Mouse (Mus musculus) fibroblast of lung, adult 2 months (primary cell): ENCODE data around the gene Ntn4.

Experiments used
- DNase-seq: peaks from one replicate; pipeline ENCODE4 v3.0.0-alpha.2; 2011; ENCODE audit warnings: low read depth

Gene Ntn4

GRCm38 (mm10) chr10:93730514-93730913 is 90.0 kb downstream of the Ntn4 start:
- DNase-seq = no peak

DNA sequence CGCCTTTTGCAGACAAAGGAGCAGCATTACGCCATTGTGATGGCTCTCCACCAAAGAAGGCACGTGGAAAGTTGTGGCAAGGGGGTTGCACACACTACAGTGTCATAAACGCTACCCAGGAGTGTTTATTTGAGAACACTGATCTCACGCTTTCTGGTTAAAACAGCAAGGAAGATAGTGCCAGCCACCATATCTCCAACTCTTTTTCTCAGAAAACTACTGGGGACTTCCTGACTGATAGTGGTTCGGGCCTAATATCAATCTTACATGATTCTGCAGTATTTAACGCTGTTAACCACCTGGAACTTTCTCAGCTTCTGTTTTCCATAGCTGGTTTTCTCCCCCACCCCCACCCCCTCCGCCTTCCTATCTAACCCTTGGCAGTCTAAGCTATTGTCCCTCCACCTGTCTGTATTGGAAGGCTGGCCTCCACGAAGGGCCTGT is 90.8 kb downstream of the Ntn4 start:
- no peak for DNase-seq

- DNase-seq = no peak
Observed at GRCm38 (mm10) chr10:93736114-93736645, 95.7 kb downstream of the Ntn4 start.

DNA sequence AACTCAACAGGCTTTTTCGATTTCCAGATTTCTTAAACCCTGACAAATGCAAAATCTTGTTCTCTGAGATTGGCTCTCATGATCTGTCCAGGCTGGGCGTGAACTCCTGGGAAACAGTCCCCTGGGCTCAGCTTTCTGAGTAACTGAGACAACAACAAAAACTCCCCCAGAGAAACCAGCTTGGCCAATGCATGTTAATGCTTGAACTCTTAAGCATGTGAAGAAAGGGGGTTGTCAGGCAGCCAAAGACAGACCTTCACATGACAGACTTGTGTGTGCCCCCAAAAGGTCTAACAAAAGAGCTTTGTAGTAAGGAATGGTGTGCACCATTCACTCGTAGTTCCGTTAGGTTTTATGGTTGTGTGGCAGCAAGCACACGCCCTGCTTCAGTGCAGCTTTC is 96.6 kb downstream of the Ntn4 start:
- DNase-seq = peak; percentile 41

DNA sequence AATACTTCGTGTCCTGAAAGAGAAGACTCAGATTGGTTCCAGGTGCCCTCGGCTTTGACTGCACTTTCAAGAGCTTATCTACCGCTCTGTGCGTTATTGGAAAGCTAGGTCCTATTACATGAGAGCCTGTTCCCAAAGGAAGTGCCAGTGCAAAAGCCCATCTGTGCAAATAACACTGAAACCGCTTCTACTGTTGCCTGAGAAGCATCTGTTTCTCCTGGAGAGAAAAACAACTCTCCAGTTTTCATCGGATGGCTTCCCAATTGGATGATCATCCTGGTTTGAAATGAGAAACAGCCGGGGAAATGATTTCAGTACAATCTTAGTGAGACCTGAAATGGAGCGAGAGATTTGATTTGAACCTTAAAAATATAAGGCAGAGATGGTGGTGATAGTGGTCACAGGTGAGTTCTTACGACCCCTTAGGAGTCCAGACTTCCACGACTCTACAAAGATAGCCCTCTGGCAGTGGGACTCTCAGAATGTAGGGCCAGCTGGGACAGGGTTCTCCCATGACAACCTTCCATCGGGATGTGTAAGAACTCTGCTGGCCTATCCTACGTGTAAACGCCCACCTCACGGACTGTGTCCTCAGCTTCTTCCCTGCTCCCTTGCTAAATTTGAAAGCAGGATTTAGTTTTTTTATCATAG is 101.1 kb downstream of the Ntn4 start:
- no peak for DNase-seq

DNA sequence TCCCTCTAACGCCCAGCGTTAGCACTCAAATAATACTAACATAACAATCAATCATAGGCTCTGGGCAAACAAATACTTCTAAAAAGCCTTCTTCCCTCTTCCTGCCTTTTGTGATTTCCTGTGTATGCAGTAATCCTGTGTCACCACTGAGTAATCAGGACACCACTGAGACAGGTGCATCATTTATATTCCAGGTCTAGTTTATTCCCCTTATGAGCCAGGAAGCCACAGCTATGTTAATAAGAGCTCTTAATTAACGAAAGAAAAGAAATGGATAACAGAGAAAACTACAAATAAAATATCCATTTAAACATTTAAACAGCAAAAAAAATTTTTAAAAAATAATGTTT is 101.6 kb downstream of the Ntn4 start:
- no peak for DNase-seq

DNA sequence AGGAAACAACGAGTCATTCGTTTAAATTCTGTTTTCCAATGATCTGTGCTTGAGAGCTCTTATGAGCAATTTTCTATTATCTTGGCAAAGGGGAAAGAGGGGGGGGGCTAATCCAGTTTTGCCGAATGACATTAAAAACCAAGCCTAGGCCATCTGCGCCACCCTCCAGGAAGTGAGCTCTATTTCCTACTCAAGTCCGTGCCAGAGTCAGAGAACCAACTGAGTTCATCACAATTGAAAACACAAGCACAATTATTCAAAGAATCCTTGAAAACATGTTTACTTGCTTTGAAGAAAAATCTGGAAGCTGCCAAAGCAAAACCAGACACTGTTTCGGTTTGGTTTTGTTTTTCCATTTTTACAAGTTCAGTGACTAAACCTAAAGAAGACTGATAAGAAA is 102.1 kb downstream of the Ntn4 start:
- DNase-seq = no peak

- no peak for DNase-seq
Observed at GRCm38 (mm10) chr10:93749267-93750192, 109.0 kb downstream of the Ntn4 start.

GRCm38 (mm10) chr10:93751302-93751701 is 110.8 kb downstream of the Ntn4 start:
- no peak for DNase-seq

DNA sequence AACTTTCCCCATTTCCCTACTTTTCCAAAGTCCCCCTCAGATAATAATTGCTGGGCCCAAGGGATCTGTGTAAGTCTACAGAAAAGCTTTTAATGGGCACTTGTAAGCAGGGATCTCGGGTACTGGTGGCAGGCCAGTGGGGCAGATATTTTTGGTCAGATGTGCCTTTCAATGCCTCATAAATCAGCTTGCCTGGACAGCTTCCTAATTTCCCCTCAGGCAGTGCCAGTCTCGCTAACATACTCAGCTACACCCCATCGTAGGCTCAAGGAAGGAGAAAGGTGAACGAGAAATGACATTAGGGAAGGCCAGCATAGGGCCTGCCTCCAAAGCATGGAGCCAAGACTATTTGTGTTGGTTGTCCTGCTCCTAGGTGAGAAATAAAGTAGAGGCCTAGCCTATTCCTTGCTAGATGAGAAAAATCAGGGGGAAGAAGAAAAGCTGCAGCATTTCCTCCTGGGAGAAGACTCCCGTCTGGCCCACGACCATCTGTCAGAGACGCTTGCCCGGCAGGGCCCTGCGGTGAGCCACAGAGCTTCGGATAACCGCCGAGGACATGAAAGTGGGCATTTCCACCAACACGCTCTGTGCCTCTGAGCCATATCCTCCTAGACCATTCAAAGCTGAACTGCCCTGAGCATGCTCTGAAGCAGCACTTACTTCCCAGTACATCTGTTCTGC is 113.4 kb downstream of the Ntn4 start:
- DNase-seq = no peak

GRCm38 (mm10) chr10:93756211-93756610 is 115.7 kb downstream of the Ntn4 start:
- DNase-seq = no peak

GRCm38 (mm10) chr10:93759644-93760043 is 119.2 kb downstream of the Ntn4 start:
- no peak for DNase-seq

- DNase-seq = no peak
Observed at GRCm38 (mm10) chr10:93760429-93760828, 119.9 kb downstream of the Ntn4 start.

GRCm38 (mm10) chr10:93763074-93763473 is 122.6 kb downstream of the Ntn4 start:
- DNase-seq = no peak

DNA sequence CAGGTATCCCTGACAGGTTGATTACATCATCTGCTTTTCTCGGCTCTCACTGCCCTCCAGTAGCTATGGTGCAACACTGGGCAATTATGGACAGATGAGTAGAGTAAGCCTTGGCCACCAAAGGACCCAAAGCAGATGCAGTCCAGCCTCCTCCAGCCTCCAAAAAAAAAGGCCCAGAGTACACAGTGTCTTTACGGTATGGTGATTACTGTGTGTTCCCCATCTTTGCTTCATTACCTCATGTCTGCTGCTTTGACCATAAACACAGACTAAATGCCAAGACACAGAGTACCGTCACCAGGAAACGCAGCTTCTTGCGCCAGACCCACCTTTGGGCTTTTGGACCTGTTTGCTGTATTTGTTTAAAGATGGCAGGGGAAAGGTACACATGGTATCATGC is 125.7 kb downstream of the Ntn4 start:
- no peak for DNase-seq

DNA sequence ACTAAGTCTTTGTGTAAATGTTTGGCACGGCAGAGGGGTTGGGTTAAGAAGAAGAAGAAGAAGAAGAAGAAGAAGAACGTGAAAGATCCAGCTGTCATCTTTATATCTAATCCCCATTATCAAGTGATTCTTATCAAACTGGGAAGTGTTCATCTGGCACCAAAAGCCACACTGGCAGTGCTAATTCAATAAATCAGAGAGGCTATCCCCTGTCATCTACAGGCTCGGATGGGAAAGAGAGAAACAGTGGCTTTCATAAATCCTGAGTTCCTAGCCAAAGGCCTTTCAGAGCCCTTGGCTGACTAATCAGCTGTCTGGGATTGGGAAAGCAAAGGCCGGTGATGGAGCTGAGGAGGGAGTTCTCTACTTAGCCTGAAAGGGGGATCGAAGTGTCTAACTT is 126.8 kb downstream of the Ntn4 start:
- no peak for DNase-seq

GRCm38 (mm10) chr10:93768222-93768621 is 127.7 kb downstream of the Ntn4 start:
- no peak for DNase-seq

GRCm38 (mm10) chr10:93771931-93772465 is 131.5 kb downstream of the Ntn4 start:
- no peak for DNase-seq

GRCm38 (mm10) chr10:93772492-93772891 is 132.0 kb downstream of the Ntn4 start:
- no peak for DNase-seq

DNA sequence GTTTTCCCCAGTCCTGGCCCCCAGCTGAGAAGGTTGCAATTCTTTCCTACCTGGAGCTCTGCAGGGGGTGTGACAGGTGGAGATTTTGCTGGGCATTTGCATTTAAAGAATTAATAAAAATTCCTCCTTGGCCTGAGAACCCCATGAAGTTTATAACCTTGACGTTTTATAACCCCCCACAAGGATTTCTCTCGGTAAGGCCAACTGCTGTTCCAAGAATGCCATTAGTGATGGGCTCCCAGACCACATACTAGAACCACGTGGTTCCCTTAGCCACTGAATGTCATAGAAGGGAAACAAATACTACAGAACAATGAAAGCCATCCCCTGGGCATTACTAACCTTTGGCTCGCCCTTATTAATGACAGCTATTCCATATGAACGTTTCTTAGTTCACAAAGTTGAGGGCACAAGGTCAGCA is 136.3 kb downstream of the Ntn4 start:
- no peak for DNase-seq

DNA sequence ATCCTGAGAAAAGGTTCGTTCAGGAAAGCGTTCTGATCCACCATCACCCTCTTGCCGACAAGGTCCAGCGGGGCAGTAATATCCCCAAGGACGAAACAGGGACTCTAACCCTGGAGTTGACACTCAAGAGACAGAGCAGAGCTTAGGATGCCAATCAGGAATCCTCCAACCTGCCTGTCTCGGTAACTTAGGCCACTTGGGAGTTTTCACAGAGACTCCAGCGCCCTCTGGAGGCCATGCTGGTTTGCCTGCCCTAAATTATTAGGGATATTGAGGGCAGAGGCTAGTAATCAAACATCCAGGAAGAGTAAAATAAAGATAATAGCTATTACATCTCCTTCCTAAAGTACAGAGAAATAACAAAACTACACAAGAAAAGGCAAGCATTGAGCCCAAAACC is 136.9 kb downstream of the Ntn4 start:
- no peak for DNase-seq
